Mouse (Mus musculus) MEL (cell line): Measurements from ENCODE around the gene Nup93. TPM values are rescaled to one million over a fixed set of nuclear protein-coding genes. Genes with fewer than 3 reads are reported as not detected.

Experiments
- DNase-seq: peaks from one replicate; pipeline ENCODE4 v3.0.0; 2011; ENCODE audit warnings: low read depth, low spot score
- H3K27ac ChIP-seq: 2 replicates; pipeline ENCODE4 v1.5.1; 2012; ENCODE audit warnings: low read depth, mild to moderate bottlenecking, control low read depth, low read length, moderate library complexity; ENCODE audit not compliant: control insufficient read depth
- H3K27me3 ChIP-seq, 2 experiments: fragments of 150-350 bp in 1 of 2; sonication (generic) in 1 of 2; 2 replicates each; pipeline ENCODE4 v1.6.1; 2012; ENCODE audit warnings: low read length in 2 of 2, mild to moderate bottlenecking in 2 of 2, improper control_type of control experiment in 1 of 2, moderate library complexity in 1 of 2; ENCODE audit not compliant: insufficient read depth in 2 of 2, control insufficient read depth in 1 of 2
- H3K36me3 ChIP-seq, 2 experiments: 2 replicates each; pipeline ENCODE4 v1.6.1; 2012 to 2014; ENCODE audit warnings: low read length in 2 of 2, improper control_type of control experiment in 1 of 2, inconsistent platforms in 1 of 2, mild to moderate bottlenecking in 1 of 2; ENCODE audit not compliant: insufficient read depth in 2 of 2, control insufficient read depth in 1 of 2
- H3K4me1 ChIP-seq, 2 experiments: fragments of 150-350 bp in 1 of 2; sonication (generic) in 1 of 2; 2 replicates each; pipeline ENCODE4 v1.6.1; 2012; ENCODE audit warnings: low read length in 2 of 2, improper control_type of control experiment in 1 of 2, mild to moderate bottlenecking in 1 of 2; ENCODE audit not compliant: insufficient read depth in 2 of 2, control insufficient read depth in 1 of 2
- H3K4me3 ChIP-seq, 2 experiments: fragments of 150-350 bp in 1 of 2; sonication (generic) in 1 of 2; 2 replicates each; pipeline ENCODE4 v1.5.1; 2012; ENCODE audit warnings: low read depth in 2 of 2, low read length in 2 of 2, mild to moderate bottlenecking in 2 of 2, moderate library complexity in 2 of 2, control low read depth in 1 of 2, improper control_type of control experiment in 1 of 2; ENCODE audit not compliant: control insufficient read depth in 1 of 2, insufficient read depth in 1 of 2
- H3K79me2 ChIP-seq: 2 replicates; pipeline ENCODE4 v1.6.1; 2012; ENCODE audit warnings: mild to moderate bottlenecking, low read length, moderate library complexity; ENCODE audit not compliant: control insufficient read depth, poor library complexity, insufficient read depth
- H3K9ac ChIP-seq: 2 replicates; pipeline ENCODE4 v1.6.1; 2012; ENCODE audit warnings: low read depth, mild to moderate bottlenecking, control low read depth, low read length, moderate library complexity; ENCODE audit not compliant: control insufficient read depth, poor library complexity, severe bottlenecking
- H3K9me3 ChIP-seq: fragments of 150-350 bp; sonication (generic); replicated peaks from 2 replicates; pipeline ENCODE4 v1.6.1; 2012; ENCODE audit warnings: mild to moderate bottlenecking, low read length, improper control_type of control experiment, moderate library complexity; ENCODE audit not compliant: insufficient read depth
- CHD2 ChIP-seq: IDR thresholded peaks from 2 replicates; pipeline ENCODE4 v1.6.1; 2011; ENCODE audit warnings: low read length, improper control_type of control experiment
- ELF1 ChIP-seq: IDR thresholded peaks from 2 replicates; pipeline ENCODE4 v1.6.1; 2014; ENCODE audit warnings: low read depth, mild to moderate bottlenecking, inconsistent platforms, low read length, improper control_type of control experiment, moderate library complexity
- GATA1 ChIP-seq: IDR thresholded peaks from 2 replicates; pipeline ENCODE4 v1.6.1; 2011; ENCODE audit warnings: low read depth, low read length, improper control_type of control experiment
- JUND ChIP-seq: IDR thresholded peaks from 2 replicates; pipeline ENCODE4 v1.6.1; 2011; ENCODE audit warnings: low read depth, mild to moderate bottlenecking, improper control_type of control experiment, low read length
- KAT2A ChIP-seq: conservative IDR thresholded peaks from 2 replicates; pipeline ENCODE4 v1.6.1; 2012; ENCODE audit warnings: low read depth, low read length, improper control_type of control experiment, inconsistent platforms
- MAZ ChIP-seq: IDR thresholded peaks from 2 replicates; pipeline ENCODE4 v1.6.1; 2012; ENCODE audit warnings: low read depth, mild to moderate bottlenecking, inconsistent platforms, low read length, improper control_type of control experiment
- MYC ChIP-seq: IDR thresholded peaks from 2 replicates; pipeline ENCODE4 v1.6.1; 2011; ENCODE audit warnings: low read depth, mild to moderate bottlenecking, low read length, improper control_type of control experiment, moderate library complexity
- POLR2A ChIP-seq, 2 experiments: IDR thresholded peaks; 2 replicates each; pipeline ENCODE4 v1.6.1; 2011 to 2012; ENCODE audit warnings: low read length in 2 of 2, mild to moderate bottlenecking in 2 of 2, control low read depth in 1 of 2, improper control_type of control experiment in 1 of 2, low read depth in 1 of 2, moderate library complexity in 1 of 2; ENCODE audit not compliant: control insufficient read depth in 1 of 2, insufficient read depth in 1 of 2, poor library complexity in 1 of 2
- POLR2AphosphoS2 ChIP-seq: IDR thresholded peaks from 2 replicates; pipeline ENCODE4 v1.6.1; 2011; ENCODE audit warnings: low read length, improper control_type of control experiment
- POLR2AphosphoS5 ChIP-seq: IDR thresholded peaks from 2 replicates; pipeline ENCODE4 v1.6.1; 2012; ENCODE audit warnings: low read depth, borderline replicate concordance, mild to moderate bottlenecking, inconsistent platforms, low read length, moderate library complexity, mixed read lengths
- RCOR1 ChIP-seq: IDR thresholded peaks from 2 replicates; pipeline ENCODE4 v1.6.1; 2012; ENCODE audit warnings: low read depth, mild to moderate bottlenecking, inconsistent platforms, low read length, improper control_type of control experiment
- SIN3A ChIP-seq: IDR thresholded peaks from 2 replicates; pipeline ENCODE4 v1.6.1; 2012; ENCODE audit warnings: low read length, improper control_type of control experiment, inconsistent platforms
- TAL1 ChIP-seq: IDR thresholded peaks from 2 replicates; pipeline ENCODE4 v1.6.1; 2012; ENCODE audit warnings: mild to moderate bottlenecking, inconsistent platforms, low read length, moderate library complexity, mixed read lengths
- TCF12 ChIP-seq: IDR thresholded peaks from 2 replicates; pipeline ENCODE4 v1.6.1; 2014; ENCODE audit warnings: low read depth, mild to moderate bottlenecking, inconsistent platforms, low read length, improper control_type of control experiment, moderate library complexity
- UBTF ChIP-seq: IDR thresholded peaks from 2 replicates; pipeline ENCODE4 v1.6.1; 2012; ENCODE audit warnings: low read depth, mild to moderate bottlenecking, inconsistent platforms, low read length, improper control_type of control experiment, moderate library complexity, borderline replicate concordance; ENCODE audit not compliant: insufficient read depth
- USF1 ChIP-seq: IDR thresholded peaks from 2 replicates; pipeline ENCODE4 v1.6.1; 2014; ENCODE audit warnings: low read depth, mild to moderate bottlenecking, inconsistent platforms, low read length, improper control_type of control experiment, moderate library complexity
- ZC3H11A ChIP-seq: IDR thresholded peaks from 2 replicates; pipeline ENCODE4 v1.6.1; 2012; ENCODE audit warnings: low read depth, mild to moderate bottlenecking, inconsistent platforms, low read length, improper control_type of control experiment
- ZKSCAN1 ChIP-seq: IDR thresholded peaks from 2 replicates; pipeline ENCODE4 v1.6.1; 2012; ENCODE audit warnings: low read depth, mild to moderate bottlenecking, inconsistent platforms, low read length, improper control_type of control experiment, moderate library complexity
- ZMIZ1 ChIP-seq: IDR thresholded peaks from 2 replicates; pipeline ENCODE4 v1.6.1; 2012; ENCODE audit warnings: low read depth, mild to moderate bottlenecking, inconsistent platforms, low read length, improper control_type of control experiment, moderate library complexity
- polyA plus RNA-seq, 2 experiments: library from polyadenylated mRNA; stranded (reverse) in 1 of 2; unstranded in 1 of 2; fragments of >175 nt in 1 of 2; fragments of >200 nt in 1 of 2; gene quantifications; 2 replicates each; pipeline versions ENCODE4 v1.2.1 to v1.2.4; 2012; ENCODE audit warnings: low replicate concordance in 2 of 2, low read depth in 1 of 2; ENCODE audit not compliant: insufficient read length in 2 of 2, insufficient read depth in 1 of 2, missing spikeins in 1 of 2
- total RNA-seq: library from RNA; depleted of rRNA; stranded (reverse); fragments of 300-350 nt; gene quantifications from 2 replicates; pipeline ENCODE4 v1.2.3, GENCODE M21; 2012

Gene Nup93
- total and polyA plus RNA-seq, 3 experiments = 71.6 to 292 (median 110) TPM

- Histone ChIP-seq H3K36me3 (peaks cover 0 to 9% of the 10 kb centered on the region in 2 experiments; a peak in 2 of 4 replicates), H3K9ac (no peak overlapping the region), H3K4me3 (no peak overlapping the region), H3K79me2 (no peaks in the 10 kb centered on the region), H3K4me1 (peaks cover 0 to 5% of the 10 kb centered on the region in 2 experiments; a peak in 1 of 4 replicates), H3K27me3 (no peaks in the 10 kb centered on the region), H3K27ac (no peak overlapping the region), H3K9me3 (no peaks in the 10 kb centered on the region)
- no peak for DNase-seq
- TF ChIP-seq TAL1 = no peak
- TF ChIP-seq GATA1 = no peak
- TF ChIP-seq CHD2 = no peak
- TF ChIP-seq KAT2A = no peak
- TF ChIP-seq MAZ = no peak
- TF ChIP-seq USF1 = no peak
- no peak for TF ChIP-seq ZC3H11A
- TF ChIP-seq POLR2AphosphoS5 = no peak
- TF ChIP-seq POLR2AphosphoS2 = no peak
Measured at GRCm38 (mm10) chr8:94296312-94296991, 82.1 kb downstream of the Nup93 start.

DNA sequence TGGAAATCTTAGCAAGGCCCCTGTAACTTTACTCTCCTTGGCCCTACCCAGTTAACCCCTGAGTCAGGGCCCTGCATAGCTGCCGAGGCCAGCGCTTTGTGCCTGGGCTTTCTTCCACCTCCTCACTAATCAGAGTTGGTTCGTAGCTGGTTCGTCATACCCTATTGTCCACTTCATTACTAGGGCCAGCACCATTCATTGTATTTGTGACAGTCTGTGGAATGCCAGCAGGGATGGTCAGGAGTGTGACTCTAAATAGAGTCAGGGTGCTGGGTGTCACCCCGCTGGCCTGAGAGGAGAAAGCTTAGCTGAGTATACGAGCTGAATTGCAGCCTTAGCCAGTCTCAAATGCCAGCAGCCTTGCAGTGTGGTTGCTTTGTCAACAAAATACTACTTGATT lies 82.7 kb downstream of the Nup93 start:
- Histone ChIP-seq H3K36me3 (peaks cover 0 to 9% of the 10 kb centered on the region in 2 experiments; a peak in 2 of 4 replicates), H3K27ac (no peak overlapping the region), H3K4me1 (peaks cover 0 to 5% of the 10 kb centered on the region in 2 experiments; a peak in 1 of 4 replicates), H3K4me3 (no peak overlapping the region), H3K27me3 (no peaks in the 10 kb centered on the region), H3K79me2 (no peaks in the 10 kb centered on the region), H3K9me3 (no peaks in the 10 kb centered on the region), H3K9ac (no peak overlapping the region)
- no peak for TF ChIP-seq SIN3A
- no peak for TF ChIP-seq POLR2AphosphoS5
- no peak for TF ChIP-seq USF1
- TF ChIP-seq ZKSCAN1 = no peak
- no peak for TF ChIP-seq RCOR1
- TF ChIP-seq JUND = no peak
- no peak for TF ChIP-seq POLR2A (IDR thresholded peaks at IDR 0.05; ENCODE audit: control insufficient read depth in 1 of 2, insufficient read depth in 1 of 2, low read depth in 1 of 2, low read length in 2 of 2, poor library complexity in 1 of 2)
- TF ChIP-seq MYC = no peak
- TF ChIP-seq TAL1 = no peak
- TF ChIP-seq ELF1 = no peak
- TF ChIP-seq UBTF = no peak
- no peak for TF ChIP-seq TCF12
- TF ChIP-seq ZMIZ1 = no peak
- no peak for TF ChIP-seq KAT2A
- no peak for DNase-seq
